Mouse (Mus musculus) megakaryocyte progenitor cell, adult 5-6 weeks (primary cell): ENCODE measurements around the gene Tnrc6c. TPM values are rescaled to one million over a fixed set of nuclear protein-coding genes. Genes with fewer than 3 reads are reported as not detected.

Experiments
- ATAC-seq: replicated peaks from 2 replicates; pipeline ENCODE4 v1.8.0; 2016; ENCODE audit warnings: mild to moderate bottlenecking, moderate TSS enrichment, inconsistent platforms; ENCODE audit not compliant: poor library complexity
- total RNA-seq, 2 experiments: library from RNA; stranded (forward) in 1 of 2; stranded (reverse) in 1 of 2; fragments of 157-497, 149-512 nt in 1 of 2; fragments of 200-1000 nt in 1 of 2; gene quantifications; 2 replicates each; pipeline versions ENCODE4 v1.2.3 to v1.2.4; 2015 to 2017

Tnrc6c gene
- total RNA-seq, 2 experiments from 2014 or later: 17.8 to 22.1 TPM

DNA sequence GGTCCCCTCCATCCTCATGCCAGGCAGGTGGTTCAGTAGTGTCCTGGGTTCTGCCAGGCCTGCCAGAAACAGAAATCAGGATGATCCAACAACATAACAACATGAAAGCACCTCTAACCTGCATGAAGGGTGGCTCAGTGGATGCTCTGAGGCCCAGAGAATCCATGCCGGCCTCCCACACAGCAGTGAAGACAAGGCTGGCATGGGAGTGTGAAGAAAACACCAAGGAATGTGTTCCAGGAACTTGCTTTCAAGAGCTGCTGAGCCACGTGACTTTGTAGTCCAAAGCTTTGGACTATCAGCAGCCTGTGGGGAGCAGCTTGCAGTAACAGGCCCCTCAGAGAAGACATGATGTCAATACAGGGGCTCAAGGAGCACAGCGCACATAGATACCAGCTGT, 112.2 kb downstream of the Tnrc6c start:
- no peak for ATAC-seq

DNA sequence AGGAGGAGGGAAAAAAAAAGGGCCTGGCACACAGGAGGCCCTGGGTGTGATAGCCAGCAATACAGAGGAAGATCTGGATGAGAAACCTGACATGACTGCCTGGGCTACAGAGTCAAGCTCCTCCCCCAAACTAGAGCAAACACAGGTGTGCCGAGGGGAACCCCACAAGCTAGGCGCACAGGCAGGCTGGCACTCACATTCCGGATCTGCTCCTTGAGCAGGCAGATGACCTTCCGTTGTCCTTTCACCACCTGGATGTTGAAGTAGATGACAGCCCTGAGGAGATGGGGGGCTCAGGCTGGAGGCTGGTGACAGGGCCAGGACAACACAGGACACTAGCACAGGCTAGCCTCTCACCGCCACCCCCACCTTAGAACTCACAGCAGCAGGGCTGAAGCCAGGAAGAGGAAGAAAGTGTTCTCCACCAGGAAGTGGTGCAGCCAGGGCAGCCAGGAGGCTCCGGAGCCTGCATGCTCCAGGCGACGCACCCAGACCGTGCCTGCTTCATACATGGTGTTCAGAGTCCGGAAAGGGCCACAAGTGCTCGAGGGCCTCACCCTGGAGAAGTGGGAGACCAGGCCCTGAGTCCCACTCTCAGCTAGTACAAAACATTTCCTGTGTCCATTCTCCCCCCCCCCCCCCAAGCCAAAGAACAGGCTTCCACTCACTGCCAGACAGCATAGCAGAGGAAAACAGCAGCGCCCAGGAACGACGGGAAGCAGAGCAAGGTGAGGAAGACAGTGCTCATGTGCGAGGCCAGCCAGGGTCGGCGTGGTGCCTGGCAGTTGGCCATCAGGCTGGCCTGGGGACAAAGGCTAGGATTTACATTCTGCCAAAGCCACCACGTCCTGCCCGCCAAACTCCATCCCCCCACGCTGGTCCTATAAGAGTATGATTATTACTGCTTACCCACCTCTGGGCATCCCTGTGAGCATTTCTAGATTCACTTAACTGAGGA, 114.9 kb downstream of the Tnrc6c start:
- ATAC-seq: no peak

DNA sequence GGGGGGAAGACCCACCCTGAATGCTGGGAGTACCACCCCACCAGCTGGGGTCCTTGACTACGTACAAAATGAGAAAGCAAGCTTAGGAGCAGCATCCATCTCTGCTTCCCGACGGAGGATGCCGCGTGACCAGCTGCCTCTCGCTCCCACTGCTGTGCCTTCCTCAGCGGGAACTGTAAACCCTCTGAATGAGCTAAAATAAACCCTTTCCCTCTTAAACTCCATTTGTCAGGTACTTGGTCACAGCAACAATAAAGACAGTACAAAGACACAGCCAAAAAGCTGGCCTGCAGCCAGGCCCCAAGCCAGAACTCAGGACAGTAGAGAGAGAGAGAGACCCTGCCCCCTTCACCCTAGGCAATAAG, 115.6 kb downstream of the Tnrc6c start:
- ATAC-seq: no peak

DNA sequence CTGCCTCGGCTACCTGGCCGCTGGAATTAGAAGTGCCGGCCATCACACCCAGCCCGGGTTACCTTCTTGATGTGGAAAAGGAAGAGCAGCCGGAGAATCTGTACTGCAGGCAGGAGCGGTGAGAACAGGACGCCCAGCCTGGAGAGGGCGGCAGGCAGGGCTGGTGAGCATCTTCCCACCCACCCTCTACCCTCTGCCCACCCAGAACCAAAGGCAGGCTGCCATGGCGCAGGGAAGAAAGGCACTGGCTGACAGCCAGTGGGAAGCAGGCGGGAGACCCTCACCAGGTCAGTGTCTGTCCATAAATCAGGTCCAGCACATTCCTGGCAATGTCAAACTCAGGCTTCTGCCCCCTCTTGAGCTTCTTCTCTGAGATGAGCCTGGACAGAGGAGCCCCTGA, 116.3 kb downstream of the Tnrc6c start:
- ATAC-seq: no peak

DNA sequence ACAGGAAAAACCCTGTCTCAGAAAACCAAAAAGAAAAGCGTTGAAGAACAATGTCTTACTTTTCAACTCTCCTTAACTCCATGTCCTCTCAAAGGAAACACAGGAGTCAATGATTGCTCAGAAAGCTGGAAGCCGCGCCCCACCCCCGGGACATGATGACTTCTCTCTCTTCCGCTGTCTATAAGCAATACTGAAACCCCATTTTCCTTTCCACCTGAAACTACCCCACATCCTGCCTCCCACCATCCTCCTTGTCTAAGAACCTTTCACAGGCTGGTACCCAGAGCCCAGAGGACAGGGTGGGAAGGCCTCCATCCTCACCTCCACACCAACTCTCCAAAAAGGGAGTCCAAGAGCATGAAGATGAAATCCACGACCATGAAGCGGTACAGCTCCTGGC, 118.3 kb downstream of the Tnrc6c start:
- ATAC-seq: no peak

DNA sequence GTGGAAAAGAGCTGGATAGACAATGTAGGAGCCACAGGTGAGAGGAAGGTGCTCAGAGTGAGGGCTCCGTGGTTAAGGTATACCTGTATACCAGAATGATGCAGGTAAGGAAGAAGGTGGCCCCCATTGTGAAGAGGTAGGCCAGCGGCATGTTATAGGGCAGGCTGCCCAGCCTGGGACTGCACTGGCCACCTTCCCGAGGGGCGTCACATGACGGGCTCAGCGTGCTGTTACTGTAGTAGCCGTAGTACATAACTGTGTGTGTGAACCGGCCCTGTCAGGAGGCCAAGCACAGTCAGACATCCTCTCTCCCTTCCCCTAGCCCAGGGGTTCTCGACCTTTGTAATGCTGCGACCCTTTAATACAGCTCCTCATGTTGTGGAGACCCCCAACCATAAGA, 120.8 kb downstream of the Tnrc6c start:
- no peak for ATAC-seq

DNA sequence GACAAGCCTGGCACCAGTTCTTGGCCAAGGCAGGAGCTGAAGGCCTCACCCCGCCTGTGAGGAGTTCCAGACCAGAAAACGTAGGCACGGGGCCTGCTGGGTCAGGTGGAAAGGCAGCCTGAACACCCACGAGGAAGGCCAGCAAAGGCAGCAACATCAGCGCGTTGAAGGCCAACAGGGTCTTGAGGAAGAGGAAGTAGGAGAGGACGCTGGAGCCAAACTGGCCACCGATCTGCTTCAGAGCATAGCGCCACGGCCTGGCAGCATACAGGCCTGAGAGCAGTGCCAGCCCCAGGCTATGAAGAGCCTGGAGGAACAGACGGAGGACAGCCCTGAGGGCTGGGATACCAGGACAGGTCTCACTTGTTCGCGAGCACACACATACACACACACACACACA, 121.5 kb downstream of the Tnrc6c start:
- ATAC-seq: no peak

DNA sequence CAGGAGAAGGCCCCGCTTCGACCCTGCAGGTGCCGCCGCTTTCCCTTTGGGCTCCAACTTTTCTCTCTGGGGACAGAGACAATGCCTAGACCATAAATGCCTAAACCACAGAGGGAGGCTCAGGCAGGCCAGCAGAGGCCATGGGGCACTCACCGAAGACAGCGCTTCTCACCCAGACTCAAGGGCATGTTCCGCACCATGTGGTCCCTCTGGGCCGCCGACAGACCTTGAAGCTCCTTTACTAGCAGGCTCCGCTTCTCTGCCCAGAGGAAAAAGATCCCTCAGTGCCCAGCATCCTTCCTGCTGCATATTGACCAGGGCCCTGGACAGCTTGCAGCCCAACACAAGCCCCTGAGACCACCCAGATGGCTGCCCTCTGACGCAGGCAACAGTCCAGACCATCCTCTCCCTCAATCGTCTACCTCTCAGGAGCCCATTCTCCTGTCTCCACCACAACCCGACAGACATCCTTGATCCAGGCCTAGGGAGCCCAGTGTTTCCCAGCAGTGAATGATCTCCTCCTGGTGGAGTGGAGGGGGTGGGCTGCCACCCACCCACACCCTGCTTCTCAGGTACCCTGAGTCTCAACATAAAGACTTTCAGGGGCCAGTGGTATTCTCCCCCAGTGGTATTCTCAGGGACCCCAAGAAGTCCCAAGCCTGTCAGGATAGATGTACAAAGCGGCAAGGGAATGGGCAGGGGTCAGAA, 122.2 kb downstream of the Tnrc6c start:
- no peak for ATAC-seq

DNA sequence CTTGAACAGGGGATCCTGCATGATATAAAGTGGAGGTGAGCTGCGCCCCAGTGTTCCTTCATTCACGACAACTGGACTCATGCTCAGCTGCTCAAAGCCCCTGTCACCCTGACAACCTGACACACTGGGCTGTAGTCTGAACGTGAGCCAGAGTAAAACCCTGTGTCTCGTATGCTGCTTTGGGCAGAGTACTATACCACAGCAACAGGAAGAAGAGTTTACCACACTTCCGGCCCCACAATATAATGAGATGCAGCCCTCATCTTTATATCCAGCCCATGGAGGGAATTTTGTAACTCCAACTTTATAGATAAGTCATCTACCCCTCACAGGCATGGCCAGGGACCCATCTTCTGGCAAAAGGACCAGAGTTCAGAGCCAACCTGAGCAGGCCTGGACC, 123.0 kb downstream of the Tnrc6c start:
- ATAC-seq: no peak

DNA sequence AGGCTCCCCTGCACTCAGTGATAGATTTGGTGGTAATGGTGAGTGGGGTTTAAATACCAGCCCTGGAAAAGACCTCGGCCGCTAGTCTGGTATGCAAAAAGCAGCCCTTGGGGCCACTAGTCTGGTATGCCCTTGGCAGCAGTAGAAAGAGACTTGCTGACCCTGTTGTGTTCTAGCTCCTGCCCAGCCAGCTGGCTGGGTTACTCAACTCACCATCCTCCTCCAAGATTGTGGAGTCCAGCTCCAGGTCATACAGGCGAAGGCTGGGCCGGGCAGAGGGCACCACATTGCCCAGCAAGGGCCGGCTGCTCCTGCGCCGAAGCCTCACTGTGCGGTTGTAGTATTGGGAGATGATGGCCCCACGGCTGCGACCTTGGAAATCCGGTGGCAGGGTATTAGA, 123.9 kb downstream of the Tnrc6c start:
- no peak for ATAC-seq

DNA sequence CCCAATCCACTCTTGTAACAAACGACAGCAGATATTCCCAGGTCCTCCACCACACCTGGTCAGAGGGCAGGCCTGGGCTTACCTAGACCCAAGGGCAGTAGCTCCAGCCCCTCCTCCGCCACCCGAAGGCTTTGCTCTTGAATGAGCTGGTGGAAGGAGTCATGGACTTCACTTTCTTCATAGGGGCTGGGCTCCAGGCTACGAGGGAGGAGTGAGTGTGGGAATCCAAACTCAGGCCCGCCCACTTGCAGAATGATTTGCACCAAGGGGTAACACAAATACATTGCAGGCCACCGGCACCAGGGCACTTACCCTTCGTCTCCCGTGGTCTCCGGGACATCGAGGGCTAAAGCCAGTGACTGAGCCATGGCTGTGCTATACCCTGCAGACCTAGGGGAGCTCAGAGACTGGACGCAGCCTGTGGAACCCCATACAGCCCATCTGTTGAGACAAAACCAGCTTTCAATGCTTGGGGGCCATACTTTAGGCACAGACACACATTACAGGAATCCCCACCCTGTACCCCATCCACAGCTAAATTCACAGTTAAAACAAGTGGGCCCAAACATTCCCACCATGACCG, 124.9 kb downstream of the Tnrc6c start:
- no peak for ATAC-seq

DNA sequence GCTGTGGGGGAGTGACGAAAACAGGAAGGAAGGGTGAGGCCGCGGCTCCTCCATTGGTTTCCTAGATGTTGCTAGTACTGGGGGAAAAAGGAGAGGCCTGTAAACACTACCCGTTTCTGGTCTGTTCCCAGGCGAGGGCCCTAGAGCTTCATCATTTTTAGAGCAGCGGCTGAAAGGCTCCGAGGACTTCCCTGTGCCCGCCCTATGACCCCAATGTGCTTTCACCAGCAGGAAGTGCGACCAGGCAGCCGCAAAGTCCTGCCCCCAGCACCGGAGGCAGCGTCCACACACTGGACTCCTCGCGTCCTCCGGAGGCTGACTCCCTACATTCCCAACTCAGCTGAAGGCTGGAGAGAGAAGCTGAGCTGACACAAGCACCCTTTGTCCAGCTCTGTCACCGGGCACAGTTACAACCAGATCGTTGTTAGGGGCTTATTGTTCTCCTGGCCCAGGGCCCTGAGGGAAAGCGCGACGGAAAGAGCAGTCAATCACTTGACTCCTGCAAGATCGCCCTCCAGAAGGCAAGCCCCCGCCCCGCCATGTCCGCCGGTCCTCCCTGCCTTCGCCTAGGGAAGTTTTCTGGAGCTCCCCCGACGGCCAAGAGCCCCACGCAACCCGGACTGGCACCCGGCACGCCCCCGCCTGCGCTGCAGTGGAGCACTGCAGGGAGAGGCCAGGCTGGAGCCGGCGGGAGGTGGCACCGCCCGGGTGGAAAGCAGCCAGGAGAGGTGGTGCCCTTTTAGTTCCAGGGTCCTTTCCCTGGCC, 125.5 kb downstream of the Tnrc6c start:
- ATAC-seq: peak; percentile 14

DNA sequence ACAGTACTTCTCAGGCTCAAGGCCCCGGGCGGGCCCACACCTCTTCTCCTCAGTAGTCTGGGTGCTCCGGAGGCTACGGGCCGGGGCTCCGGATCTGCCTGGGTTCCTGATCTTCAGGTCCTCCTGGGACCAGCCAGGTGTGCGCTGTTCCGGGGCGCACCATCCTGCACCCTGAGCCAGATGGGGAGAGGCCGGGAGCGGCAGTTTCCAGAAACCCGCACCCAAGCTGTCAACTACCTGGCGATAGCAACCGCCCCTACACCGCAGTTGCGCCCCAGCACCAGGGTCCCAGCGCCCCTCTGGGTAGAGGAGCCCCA, 126.1 kb downstream of the Tnrc6c start:
- ATAC-seq: 0 out of 2 replicates have a peak, but pooled peaks have one; percentile 0

DNA sequence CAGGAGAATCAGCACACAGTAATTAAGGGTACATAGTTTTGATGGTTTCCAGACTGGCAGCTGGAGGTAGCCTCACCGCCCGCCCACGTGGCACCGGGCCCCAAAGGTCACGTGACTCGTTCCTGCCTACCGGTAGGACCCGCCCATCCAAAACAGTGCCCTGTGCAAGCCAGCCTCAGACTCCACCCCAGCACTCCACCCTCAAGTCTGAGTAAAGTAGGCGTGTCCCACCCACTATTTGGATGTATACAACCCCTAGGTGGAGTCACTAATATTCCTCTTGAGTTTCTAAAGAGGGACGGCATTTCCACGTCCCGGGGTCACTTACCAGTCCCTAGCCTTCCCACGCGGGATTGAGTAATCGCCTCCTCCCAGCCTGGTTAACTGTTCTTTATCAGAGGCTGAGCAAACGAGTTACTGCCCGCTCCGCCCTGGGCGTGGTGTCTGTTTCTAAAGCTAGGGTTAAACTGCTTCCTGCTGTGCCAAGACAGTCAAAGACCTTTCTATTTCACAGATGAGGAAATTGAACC, 126.6 kb downstream of the Tnrc6c start:
- peak; percentile 60 for ATAC-seq

DNA sequence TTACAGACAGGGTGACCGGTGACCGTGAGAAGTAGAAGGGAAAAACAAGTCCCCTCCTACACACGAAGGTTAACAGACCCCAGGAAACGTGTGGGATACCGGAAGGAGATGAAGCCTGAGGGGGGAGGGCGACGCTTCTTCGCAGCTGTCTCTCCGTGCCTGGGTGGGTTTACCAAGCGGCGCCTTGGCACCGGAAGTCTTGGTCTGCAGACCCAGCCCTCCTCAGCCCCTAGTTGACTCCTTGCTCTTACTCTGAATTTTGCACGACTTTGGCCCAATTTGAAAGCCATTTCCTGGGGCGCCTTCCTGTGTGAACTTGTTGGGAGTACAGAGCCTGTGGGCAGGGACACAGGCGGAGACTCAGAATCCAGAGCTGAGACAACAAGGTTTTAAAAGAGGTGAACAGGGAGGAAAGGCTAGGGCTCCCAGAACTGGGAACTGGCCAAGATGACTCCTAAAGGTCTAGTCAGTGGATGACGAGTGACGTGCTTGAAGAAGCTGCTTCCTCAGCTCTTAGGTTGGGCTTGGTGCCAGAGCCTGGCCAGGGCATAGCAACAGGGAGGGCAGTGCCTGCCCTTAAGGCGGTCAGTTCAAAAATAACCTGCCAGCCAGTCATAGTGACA, 127.2 kb downstream of the Tnrc6c start:
- no peak; the same call in 1 of the 2 replicates for ATAC-seq

DNA sequence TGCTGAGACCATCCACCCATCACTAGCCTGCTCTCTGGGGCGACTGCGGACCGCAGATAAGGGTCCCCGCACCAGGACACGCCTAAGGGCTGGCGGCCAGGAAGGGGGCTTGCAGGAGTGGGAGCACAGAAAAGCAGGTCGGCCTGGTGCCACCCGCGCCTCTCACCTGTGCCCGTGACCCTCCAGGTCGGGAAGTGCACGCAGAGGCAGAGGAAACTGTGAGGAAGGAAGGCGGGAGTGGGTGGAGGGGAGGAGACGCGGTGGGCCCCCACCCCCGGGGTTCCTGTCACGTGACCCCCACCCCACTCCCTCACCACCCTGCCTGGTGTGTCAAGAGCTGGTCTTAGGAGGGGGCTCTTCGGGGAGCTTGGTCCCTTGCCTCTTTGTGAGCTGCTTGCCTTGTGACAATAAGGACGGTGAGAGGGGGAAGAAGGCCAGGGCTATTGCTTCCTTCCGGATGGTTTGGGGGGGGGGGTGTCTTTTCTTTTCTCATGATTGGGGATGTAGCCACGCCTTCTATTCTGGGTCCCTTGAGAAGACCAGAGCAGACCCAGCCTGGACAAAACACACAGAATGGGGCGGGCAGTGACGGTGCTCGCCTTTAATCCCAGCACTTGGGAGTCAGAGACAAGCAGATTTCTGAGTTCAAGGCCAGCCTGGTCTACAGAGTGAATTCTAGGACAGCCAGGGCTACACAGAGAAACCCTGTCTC, 128.1 kb downstream of the Tnrc6c start, which contains the start of the genes Tmc8 and Tmc6:
Gene Tmc8 (plus strand): TSS at position 84 of the 712 bp plus-strand sequence.
Gene Tmc6 (minus strand): TSS at position 206 of the 712 bp plus-strand sequence.
- peak; percentile 4 for ATAC-seq

DNA sequence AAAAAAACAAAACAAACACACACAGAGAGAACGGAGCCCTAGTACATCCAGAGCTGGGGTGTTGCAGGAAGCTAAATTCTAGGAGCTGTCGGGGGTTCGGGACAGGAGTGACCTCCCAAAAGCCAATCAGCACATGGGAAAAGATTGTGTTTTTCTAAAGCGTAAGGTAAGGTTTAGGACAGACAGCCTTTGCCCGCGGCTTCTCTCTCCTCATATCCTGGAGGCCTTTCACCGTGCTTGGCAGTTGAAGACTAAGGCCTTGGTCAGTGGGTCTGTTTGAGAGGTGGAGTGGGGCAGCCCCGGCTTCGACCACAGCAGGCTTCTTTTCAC, 128.6 kb downstream of the Tnrc6c start:
- ATAC-seq: no peak

DNA sequence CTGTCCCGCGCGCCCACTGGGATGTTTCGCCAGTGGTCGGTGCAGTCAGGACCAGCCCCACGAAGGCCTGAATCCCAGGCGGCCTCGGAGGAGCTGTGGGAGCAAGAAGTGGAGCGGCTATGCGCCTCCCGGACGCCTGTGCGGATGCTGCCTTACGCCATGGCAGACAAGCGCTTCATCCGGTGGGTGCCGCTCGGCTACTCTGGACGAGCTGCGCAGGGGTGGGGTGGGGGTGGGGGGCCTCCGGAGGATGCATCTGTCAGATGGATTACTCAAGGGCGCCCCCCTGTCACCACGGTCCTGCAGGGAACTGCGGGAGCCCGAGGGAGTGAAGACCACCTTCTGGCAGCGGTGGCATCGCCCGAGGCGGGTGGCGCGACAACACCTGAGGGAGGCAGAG, 129.0 kb downstream of the Tnrc6c start:
- ATAC-seq: peak; percentile 7; the same call in 1 of the 2 replicates

DNA sequence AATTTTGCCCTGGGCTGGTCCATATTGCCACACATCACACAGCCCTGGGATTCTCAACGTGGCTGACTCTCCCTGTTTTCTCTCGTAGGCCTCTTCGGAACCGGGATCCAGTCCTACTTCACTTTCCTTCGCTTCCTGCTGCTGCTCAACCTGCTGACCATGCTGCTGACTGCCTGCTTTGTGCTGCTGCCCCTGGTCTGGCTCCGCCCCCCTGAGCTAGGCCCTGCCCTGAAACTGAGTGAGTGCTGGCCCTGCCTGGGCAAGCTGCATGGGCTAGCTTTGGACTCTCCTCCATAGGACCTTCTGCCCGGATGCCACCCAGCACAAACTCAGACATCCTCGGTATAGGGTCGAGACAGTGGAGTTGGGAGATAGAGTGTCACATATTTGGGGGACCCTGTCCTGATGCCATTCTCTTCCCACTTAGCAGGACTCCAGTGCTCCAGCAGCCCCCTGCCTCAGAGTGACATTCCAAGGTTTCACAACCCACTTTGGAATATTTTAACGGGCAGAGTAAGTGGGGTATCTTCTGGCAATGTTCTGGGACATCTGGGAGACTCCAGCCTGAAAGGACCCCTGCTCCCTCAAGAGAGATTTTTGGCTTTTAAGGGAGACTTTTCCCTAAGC, 129.7 kb downstream of the Tnrc6c start:
- no peak for ATAC-seq
